Mouse (Mus musculus) left cerebral cortex, postnatal 14 days (tissue): ENCODE results near the gene Gm4498. TPM values are rescaled to one million over a fixed set of nuclear protein-coding genes. Genes with fewer than 3 reads are reported as not detected.
"Not testable (repeated sequence)": the region's sequence is repeated elsewhere in the genome, so short reads cannot be mapped to it uniquely, and the experiment has no call there.

Experiments used
- DNase-seq, 2 experiments: peaks; one replicate each; pipeline ENCODE4 v3.0.0; 2021 to 2022; ENCODE audit warnings: low spot score in 2 of 2, mixed read lengths in 1 of 2
- intact Hi-C: fragments of 180-260 bp; cut with DNase I; formaldehyde crosslinking; loops from one replicate; pipeline ENCODE4 v1.15.1; 2025
- long read RNA-seq, 2 experiments: library from polyadenylated mRNA; stranded (forward); transcript quantifications; one replicate each; pipeline ENCODE4 v2.0.0; 2021
- total RNA-seq, 2 experiments: library from RNA; stranded (reverse); gene quantifications; 2 replicates each; pipeline ENCODE4 v1.2.3; 2021

Gm4498 gene
- not detected for total RNA-seq
- long read RNA-seq, experiment 1: 0 reads
- long read RNA-seq, experiment 2: 0 reads

- DNase-seq, intact Hi-C loops: not testable (repeated sequence)
These were observed at the start of gene Gm4498 for GRCm38 (mm10) chr7:20233728-20234127. Gm4498 (minus strand) TSS chr7:20233828.

GRCm38 (mm10) chr7:20262734-20263133 is 29.1 kb upstream of the Gm4498 start, which contains the start of gene Gm5890:
Gm5890 (minus strand) TSS chr7:20262834.
- DNase-seq, intact Hi-C loops: not testable (repeated sequence)

GRCm38 (mm10) chr7:20205507-20205906 is 28.1 kb downstream of the Gm4498 start, which contains the start of gene Gm6164:
Gm6164 (minus strand) TSS chr7:20205607.
- DNase-seq, intact Hi-C loops: not testable (repeated sequence)

- DNase-seq: not testable (repeated sequence)
These were observed 40.2 kb downstream of the Gm4498 start, which contains the start of gene Vmn1r95 for GRCm38 (mm10) chr7:20193410-20193809. Vmn1r95 (plus strand) TSS chr7:20193710.

More at GRCm38 (mm10) chr7:20193410-20193809, 40.2 kb downstream of the Gm4498 start, which contains the start of gene Vmn1r95:
- intact Hi-C loops: not testable (repeated sequence)

Other genes starting within 250 kb of the Gm4498 start
- gene Nlrp9b, start 242.4 kb downstream of the Gm4498 start, total RNA-seq: not detected
- not detected for gene Vmn1r91, start 134.1 kb downstream of the Gm4498 start, total RNA-seq
- not detected for gene Gm16442, start 111.2 kb downstream of the Gm4498 start, total RNA-seq
- gene Vmn1r93, start 94.7 kb downstream of the Gm4498 start, total RNA-seq: not detected
- not detected for gene Vmn1r94, start 65.5 kb downstream of the Gm4498 start, total RNA-seq
- gene Vmn1r95, start 40.1 kb downstream of the Gm4498 start, total RNA-seq: not detected
- not detected for gene Gm6164, start 28.2 kb downstream of the Gm4498 start, total RNA-seq
- gene Gm5890, start 29.0 kb upstream of the Gm4498 start, total RNA-seq: not detected
- not detected for gene Gm4133, start 100.2 kb upstream of the Gm4498 start, total RNA-seq
- gene Gm5728, start 141.6 kb upstream of the Gm4498 start, total RNA-seq: not detected
- gene Vmn1r100, start 184.1 kb upstream of the Gm4498 start, total RNA-seq: not detected
- not detected for gene Vmn1r101, start 208.8 kb upstream of the Gm4498 start, total RNA-seq
- not detected for gene Gm10670, start 241.1 kb upstream of the Gm4498 start, total RNA-seq